Mouse (Mus musculus) neutrophil, adult 5-6 weeks (primary cell): ENCODE results near the gene Zfp64. TPM values are rescaled to one million over a fixed set of nuclear protein-coding genes. Genes with fewer than 3 reads are reported as not detected.

Source experiments
- ATAC-seq: fragments of 151-379, 151-347 bp; 2 replicates; pipeline ENCODE4 v1.8.0; 2017; ENCODE audit warnings: mild to moderate bottlenecking, moderate TSS enrichment; ENCODE audit not compliant: insufficient number of reproducible peaks, poor library complexity, low FRiP score, severe bottlenecking; ENCODE audit errors: extremely low read depth
- total RNA-seq: library from RNA; stranded (forward); fragments of 200-1000 nt; gene quantifications from 2 replicates; pipeline ENCODE4 v1.2.3, GENCODE M21; 2017

The Zfp64 gene
- total RNA-seq, 1 experiment from 2014 or later, result 14.3 TPM

- no peak for ATAC-seq
These were observed 49.4 kb downstream of the Zfp64 start for GRCm38 (mm10) chr2:168906022-168906421.

GRCm38 (mm10) chr2:168904846-168905245, 50.5 kb downstream of the Zfp64 start:
- no peak for ATAC-seq

- no peak for ATAC-seq
These were observed 51.2 kb downstream of the Zfp64 start for GRCm38 (mm10) chr2:168904188-168904587.

DNA sequence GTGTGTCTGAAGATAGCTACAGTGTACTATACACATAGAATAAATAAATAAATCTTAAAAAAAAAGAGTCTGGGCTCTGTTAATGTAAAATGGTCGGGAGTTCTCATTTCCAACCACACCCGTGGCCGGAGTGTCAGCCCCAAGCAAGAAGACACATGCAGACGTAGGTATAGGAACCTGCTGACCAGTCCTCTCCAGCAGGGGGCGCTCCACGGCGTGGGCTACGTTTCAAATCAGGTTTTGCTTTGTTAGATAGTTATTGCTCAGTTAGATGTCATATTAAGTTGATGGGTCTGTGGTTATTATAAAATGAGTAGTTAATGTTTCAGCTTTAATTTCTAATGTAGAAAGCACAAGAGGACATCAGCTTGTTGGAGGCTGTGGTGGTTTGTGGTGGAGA, 52.8 kb downstream of the Zfp64 start:
- ATAC-seq, result no peak

GRCm38 (mm10) chr2:168897906-168898305, 57.5 kb downstream of the Zfp64 start:
- ATAC-seq, result no peak

GRCm38 (mm10) chr2:168895531-168895930, 59.9 kb downstream of the Zfp64 start:
- no peak for ATAC-seq

GRCm38 (mm10) chr2:168894738-168895137, 60.6 kb downstream of the Zfp64 start:
- no peak for ATAC-seq

DNA sequence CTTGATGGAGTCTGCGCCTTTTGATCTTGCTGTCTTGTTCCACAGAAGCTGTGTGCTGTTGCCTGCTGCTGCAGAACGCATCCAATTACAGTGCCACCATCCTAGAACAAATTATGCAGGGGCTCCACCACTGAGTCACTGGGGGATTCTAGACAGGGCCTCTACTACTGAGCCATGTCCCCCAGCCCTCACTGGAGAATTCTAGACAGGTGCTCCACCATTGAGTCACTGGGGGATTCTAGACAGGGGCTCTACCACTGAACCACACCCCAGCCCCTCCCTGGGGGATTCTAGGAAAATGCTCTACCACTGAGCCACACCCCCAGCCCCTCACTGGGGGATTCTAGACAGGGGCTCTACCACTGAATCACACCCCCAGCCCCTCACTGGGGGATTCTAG, 63.3 kb downstream of the Zfp64 start:
- no peak for ATAC-seq

DNA sequence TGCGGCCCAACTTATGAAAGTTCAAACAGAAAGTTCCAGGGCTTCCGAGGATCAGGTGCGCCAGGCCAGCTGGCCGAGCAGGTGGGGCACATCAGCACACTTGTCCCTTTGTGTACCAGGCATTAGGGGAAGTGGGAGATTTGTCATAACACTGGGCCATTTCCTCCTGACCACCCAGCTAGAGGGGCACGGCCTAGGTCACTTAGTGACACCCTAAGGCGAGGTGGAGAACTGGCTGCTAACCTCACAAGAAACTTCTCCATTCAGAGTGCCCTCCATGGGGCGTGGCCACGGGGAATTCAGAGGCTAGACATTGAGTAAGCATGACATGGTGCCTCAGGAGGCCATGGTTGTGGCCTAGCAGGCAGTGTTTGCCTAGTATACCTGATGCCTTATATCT, 70.7 kb downstream of the Zfp64 start:
- ATAC-seq, result no peak

DNA sequence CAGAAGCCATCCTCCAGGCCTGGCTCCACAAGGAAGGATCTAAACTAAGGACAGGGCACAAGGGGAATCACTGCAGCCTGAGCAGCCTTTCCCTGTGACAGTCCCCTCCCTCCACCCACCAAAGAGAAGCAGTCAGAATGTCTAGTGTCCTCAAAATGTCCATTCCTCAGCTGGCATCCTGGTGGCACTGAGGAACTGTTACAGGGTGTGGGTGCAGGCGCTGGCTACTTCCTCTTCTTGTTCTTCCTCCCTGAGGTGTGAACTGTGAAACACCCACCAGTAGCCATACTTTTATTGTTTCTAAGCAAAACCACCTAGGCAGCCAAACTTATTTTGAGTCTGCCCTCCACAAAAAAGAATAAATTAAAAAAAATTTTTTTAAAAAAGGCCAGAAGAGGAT, 72.4 kb downstream of the Zfp64 start:
- ATAC-seq, result no peak

- no peak for ATAC-seq
These were observed 73.5 kb downstream of the Zfp64 start for GRCm38 (mm10) chr2:168881927-168882326.

GRCm38 (mm10) chr2:168879573-168879972, 75.8 kb downstream of the Zfp64 start:
- ATAC-seq, result no peak

- no peak for ATAC-seq
These were observed 76.7 kb downstream of the Zfp64 start for GRCm38 (mm10) chr2:168878708-168879107.

GRCm38 (mm10) chr2:168878158-168878557, 77.2 kb downstream of the Zfp64 start:
- ATAC-seq, result no peak

DNA sequence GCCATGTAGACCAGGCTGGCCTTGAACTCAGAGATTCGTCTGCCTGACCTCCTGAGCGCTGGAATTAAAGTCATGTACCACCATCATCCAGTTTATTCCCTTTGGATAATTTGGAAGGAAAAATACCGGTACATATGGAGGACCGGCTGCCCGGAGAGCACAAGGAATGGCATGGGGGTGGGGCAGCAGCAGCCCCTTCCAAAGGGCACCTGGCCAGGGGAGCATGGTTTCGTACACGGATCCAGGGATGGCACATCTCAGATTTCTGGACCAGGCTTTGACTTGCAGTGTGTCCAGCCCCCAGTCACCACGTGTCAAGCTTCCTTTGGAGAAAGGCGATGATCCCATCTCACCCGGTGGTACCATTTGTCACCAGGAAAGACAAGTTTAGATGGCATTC, 78.8 kb downstream of the Zfp64 start:
- ATAC-seq, result no peak

DNA sequence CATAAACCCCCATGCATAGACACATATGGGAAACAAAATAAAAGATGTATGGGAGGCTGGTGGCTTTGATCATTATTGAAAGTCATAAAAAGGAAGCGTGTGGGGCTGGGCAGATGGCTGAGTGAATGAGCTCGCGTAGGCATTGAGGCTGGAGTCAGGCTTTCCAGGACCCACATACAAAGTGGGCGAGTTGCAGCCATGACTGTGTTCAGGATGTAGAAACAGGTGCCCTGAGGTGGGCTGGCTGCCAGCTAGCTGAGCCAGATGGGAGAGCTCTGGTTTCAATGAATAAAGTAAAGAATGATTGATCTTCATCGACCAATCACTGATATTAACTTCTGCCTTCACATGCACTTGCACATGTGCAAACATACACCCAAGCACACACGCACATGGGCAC, 80.9 kb downstream of the Zfp64 start:
- ATAC-seq, result no peak

GRCm38 (mm10) chr2:168871767-168872511, 83.4 kb downstream of the Zfp64 start:
- no peak for ATAC-seq

DNA sequence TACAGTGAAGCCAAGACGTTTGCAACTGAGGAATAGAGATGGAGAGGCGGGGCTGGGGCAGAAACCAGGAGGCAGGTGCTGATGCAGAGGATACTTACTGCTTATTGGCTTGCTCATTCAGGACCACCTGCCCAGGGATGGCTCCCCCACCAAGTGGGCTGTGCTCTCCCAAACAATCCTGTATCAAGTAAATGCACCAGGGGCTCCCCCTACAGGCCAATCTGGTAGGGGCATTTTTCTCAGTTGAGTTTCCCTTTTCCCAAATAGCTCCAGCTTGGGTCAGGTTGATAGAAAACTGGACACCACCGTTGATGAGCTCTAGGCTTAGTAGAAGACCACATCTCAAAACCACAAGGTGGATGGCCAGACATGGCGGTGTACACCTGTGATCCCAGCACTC, 84.9 kb downstream of the Zfp64 start:
- no peak for ATAC-seq

DNA sequence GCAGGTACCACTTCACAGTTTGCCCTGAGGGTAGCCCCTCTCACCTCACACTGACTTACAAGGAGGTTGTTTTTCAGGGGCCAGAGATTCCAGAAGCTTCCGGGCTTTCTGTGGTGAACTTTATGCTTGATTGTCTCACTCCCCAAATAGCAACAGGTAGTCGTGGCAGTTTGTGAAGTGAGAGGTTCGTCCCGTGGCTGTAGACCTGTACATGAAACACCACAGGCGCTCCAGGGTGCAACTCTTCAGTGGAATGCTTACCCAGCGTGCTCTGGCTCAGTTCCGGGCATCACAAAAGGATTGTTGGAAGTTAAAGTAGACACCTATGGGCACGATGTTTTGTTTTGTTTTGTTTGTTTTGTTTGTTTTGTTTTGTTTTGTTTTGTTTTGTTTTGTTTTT, 88.4 kb downstream of the Zfp64 start:
- no peak for ATAC-seq

GRCm38 (mm10) chr2:168866436-168866835, 89.0 kb downstream of the Zfp64 start:
- no peak for ATAC-seq

- no peak for ATAC-seq
These were observed 90.5 kb downstream of the Zfp64 start for GRCm38 (mm10) chr2:168864905-168865304.
